In genomic region chr11:87854550-87854949, GRCm38 (mm10) we compare ENCODE assay signal across 26 mouse cellular contexts. TPM values are rescaled to one million over a fixed set of nuclear protein-coding genes. Genes with fewer than 3 reads are reported as not detected.
DNase-seq lines count a peak whose midpoint lies in the region; TF ChIP-seq lines count a peak whose summit lies in the region.
"Had no signal": no experiment of that assay in that cellular context is flagged by ENCODE, and none has a peak within 500 bp of the region (broad histone marks: within the 10 kb centered on the region; RNA-seq: fewer than 3 reads in every experiment).

No protein-coding gene starts in this region.

- no peaks in the 10 kb centered on the region for H3K79me3 ChIP-seq in C2C12 (ENCODE audit: low read depth)

- peak; percentile 33 for DNase-seq in R1 (ENCODE audit: low read depth, low spot score)
- no peak for DNase-seq in cerebellum, postnatal 25 days
- DNase-seq in heart, postnatal 36 days: no peak
- DNase-seq in frontal cortex, postnatal 36 days (ENCODE audit: low spot score in 2 of 2): no peak
- DNase-seq: adrenal gland, adult 8-10 months; adrenal gland, postnatal 14 days; B cell, adult 2 months; cerebellum, adult 11 months; cerebellum, adult 18-20 months; cerebellum, adult 8-10 months; cerebellum, adult 9-11 months; forebrain, postnatal 0 days had no signal

- TF ChIP-seq CTCF in C2C12 (IDR thresholded peaks at IDR 0.05; ENCODE audit: control insufficient read depth, insufficient read depth, insufficient read length): no peak

- no peaks in the 10 kb centered on the region for H3K27me3 ChIP-seq in C2C12 (ENCODE audit: control insufficient read depth, insufficient read depth, insufficient read length)
- H3K27me3 ChIP-seq: embryonic facial prominence, embryonic 12.5 days; forebrain, embryonic 13.5 days; forebrain, embryonic 15.5 days; Patski had no signal

- no peaks in the 10 kb centered on the region for H3K36me3 ChIP-seq in C2C12 (ENCODE audit: control insufficient read depth, insufficient read depth)
- H3K36me3 ChIP-seq: forebrain, embryonic 15.5 days had no signal

- intact Hi-C loops in heart, postnatal 36 days (cut with DNase I): loop anchor here (5.0 kb wide), 1 partner anchor 117 kb away; the partner anchor contains the start of gene Supt4a

- no peak overlapping the region for H3K4me3 ChIP-seq in C2C12 (ENCODE audit: insufficient read depth, poor library complexity, severe bottlenecking)

- no peaks in the 10 kb centered on the region for H3K79me2 ChIP-seq in C2C12 (ENCODE audit: control insufficient read depth, insufficient read depth)

- H3ac ChIP-seq in C2C12 (ENCODE audit: control insufficient read depth, insufficient read length, low read depth): no peak overlapping the region

TF ChIP-seq in C2C12, 6 proteins besides CTCF, POLR2A, EP300 and RAD21:
- TF ChIP-seq MAX (IDR thresholded peaks at IDR 0.05) (peak; percentile 75), MYOG (IDR thresholded peaks at IDR 0.05; ENCODE audit: control insufficient read depth, extremely low read depth, insufficient read length) (no peak), CEBPB (IDR thresholded peaks at IDR 0.05; ENCODE audit: low read depth) (no peak), USF1 (IDR thresholded peaks at IDR 0.05; ENCODE audit: low read depth) (no peak), FOSL1 (IDR thresholded peaks at IDR 0.05; ENCODE audit: insufficient read depth, low read length, poor library complexity, severe bottlenecking) (peak; percentile 55), MYOD1 (IDR thresholded peaks at IDR 0.05; ENCODE audit: control insufficient read depth, insufficient read length, low read depth) (no peak)

RNA-seq across cellular contexts. Expression of gene Mks1, which starts 1.5 kb away (rescaled TPM):
- 5.8 TPM for polyA plus RNA-seq in C2C12 (2012; fragmentation: generic; extraction: Trizol)
- total RNA-seq in heart, postnatal 36 days (2021): 1 to 10 TPM; 1.9 to 3.1 TPM

RNA-seq across cellular contexts. Expression of gene Epx, which starts 20.8 kb away (rescaled TPM):
- not detected for polyA plus RNA-seq in C2C12 (2012; fragmentation: generic; extraction: Trizol)
- not detected for total RNA-seq in heart, postnatal 36 days (2021)
- total RNA-seq: adrenal gland, adult 18-20 months; adrenal gland, adult 8-10 months; G1E had no signal
- polyA plus RNA-seq: activated CD4-positive, CD25-positive, alpha-beta regulatory T cell, adult 4 months; embryonic facial prominence, embryonic 10.5 days; embryonic facial prominence, embryonic 12.5 days; embryonic facial prominence, embryonic 14.5 days; forebrain, embryonic 13.5 days; G1E; Patski had no signal

RNA-seq across cellular contexts. Expression of gene Lpo, which starts 26.5 kb away (rescaled TPM):
- polyA plus RNA-seq in C2C12 (2012; fragmentation: generic; extraction: Trizol): not detected
- total RNA-seq in heart, postnatal 36 days (2021): not detected
- total RNA-seq: adrenal gland, adult 18-20 months; adrenal gland, adult 8-10 months; adrenal gland, postnatal 14 days; adrenal gland, postnatal 4 days; G1E had no signal
- polyA plus RNA-seq: activated CD4-positive, CD25-positive, alpha-beta regulatory T cell, adult 4 months; G1E; Patski had no signal

RNA-seq across cellular contexts. Expression of gene Olfr462, which starts 37.5 kb away (rescaled TPM):
- polyA plus RNA-seq in C2C12 (2012; fragmentation: generic; extraction: Trizol): not detected
- not detected for total RNA-seq in heart, postnatal 36 days (2021)
- total RNA-seq: adrenal gland, adult 18-20 months; adrenal gland, adult 8-10 months; adrenal gland, postnatal 14 days; adrenal gland, postnatal 4 days; forebrain, postnatal 0 days had no signal
- polyA plus RNA-seq: activated CD4-positive, CD25-positive, alpha-beta regulatory T cell, adult 4 months; brain, embryonic 14.5 days; cortical plate, adult 2 months; embryonic facial prominence, embryonic 10.5 days; embryonic facial prominence, embryonic 12.5 days; embryonic facial prominence, embryonic 14.5 days; forebrain, embryonic 11.5 days; forebrain, embryonic 13.5 days; forebrain, embryonic 15.5 days; forebrain, postnatal 0 days; G1E; Patski had no signal

RNA-seq across cellular contexts. Expression of gene Olfr463, which starts 42.6 kb away (rescaled TPM):
- not detected for polyA plus RNA-seq in C2C12 (2012; fragmentation: generic; extraction: Trizol)
- total RNA-seq in heart, postnatal 36 days (2021): not detected
- total RNA-seq: adrenal gland, adult 18-20 months; adrenal gland, adult 8-10 months; adrenal gland, postnatal 14 days; adrenal gland, postnatal 4 days; forebrain, postnatal 0 days; G1E had no signal
- polyA plus RNA-seq: activated CD4-positive, CD25-positive, alpha-beta regulatory T cell, adult 4 months; cortical plate, adult 2 months; embryonic facial prominence, embryonic 10.5 days; embryonic facial prominence, embryonic 12.5 days; embryonic facial prominence, embryonic 14.5 days; forebrain, embryonic 11.5 days; forebrain, embryonic 13.5 days; forebrain, embryonic 15.5 days; forebrain, postnatal 0 days; G1E; Patski had no signal
